Mouse (Mus musculus): ENCODE data around the gene Clmp. TPM values are rescaled to one million over a fixed set of nuclear protein-coding genes. Genes with fewer than 3 reads are reported as not detected.

Gene Clmp
- 0.53 and 0.67 TPM in 2 replicates for polyA plus RNA-seq (2012; rRNA removed)

GRCm38 (mm10) chr9:40685801-40686420 lies at the start of gene Clmp:
Gene Clmp, plus strand, starts transcription at chr9:40685962.

GRCm38 (mm10) chr9:40670313-40670712 lies 15.4 kb upstream of the Clmp start, which contains the start of gene Gm21915:
Gene Gm21915, plus strand, starts transcription at chr9:40670613.

DNA sequence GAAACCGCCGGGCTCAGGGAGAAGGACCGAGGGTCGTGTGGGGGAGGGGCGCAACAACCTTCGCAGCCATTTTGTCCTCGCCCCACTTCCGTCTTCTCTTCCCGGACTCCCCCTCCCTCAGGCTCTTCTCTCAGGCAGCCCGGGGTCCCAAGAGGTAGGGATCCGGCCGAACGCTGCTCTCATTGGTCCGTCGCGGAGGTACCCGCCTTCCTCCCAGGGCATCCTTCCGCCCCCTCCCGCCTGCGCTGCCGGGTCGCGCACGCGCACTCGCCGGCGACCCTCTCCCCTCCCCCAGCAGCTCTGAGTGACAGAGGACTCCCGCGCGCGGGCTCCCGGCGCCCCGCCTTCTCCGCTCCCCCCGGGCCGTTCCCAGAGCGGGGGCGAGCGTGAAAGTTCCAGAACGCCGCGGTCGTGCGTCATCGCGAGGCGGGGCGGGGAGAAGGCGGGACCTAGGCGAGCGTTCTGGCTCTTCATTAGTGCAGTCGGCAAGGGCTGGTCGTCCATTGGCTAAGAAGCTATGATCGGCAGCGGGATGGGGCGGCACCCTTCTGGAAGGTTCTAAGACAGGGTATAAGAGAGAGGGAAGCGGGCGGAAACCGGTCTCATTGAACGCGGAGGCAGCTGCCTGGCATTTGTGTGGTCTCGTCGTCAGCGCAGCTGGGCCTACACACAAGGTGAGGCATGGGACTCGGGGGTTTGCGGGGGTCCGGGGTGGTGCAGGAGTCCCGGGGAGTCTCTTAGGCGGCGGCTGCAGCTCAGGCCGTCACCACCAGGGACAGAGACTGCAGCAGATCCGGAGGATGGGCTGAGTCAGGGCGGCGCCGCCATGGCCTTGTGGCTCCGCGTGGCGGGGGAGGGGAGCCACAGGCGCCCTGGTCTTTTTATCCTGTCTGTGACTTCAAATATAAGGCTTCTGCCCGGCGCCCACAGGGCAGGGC lies 115.2 kb downstream of the Clmp start, which contains the start of gene Hspa8:
Hspa8 (plus strand) TSS at position 310 of the 938 bp plus-strand sequence.

Other genes with a start within 250 kb of the Clmp start
- 1.6 and 2.0 TPM in 2 replicates for gene Gramd1b, start 154.6 kb upstream of the Clmp start, polyA plus RNA-seq (2012; rRNA removed)
- gene Gm21915, start 15.3 kb upstream of the Clmp start, polyA plus RNA-seq (2012; rRNA removed) = not detected in 2 replicates
- gene Hspa8, start 115.0 kb downstream of the Clmp start, polyA plus RNA-seq (2012; rRNA removed) = 780 and 1,142 TPM in 2 replicates
- 0.01 TPM in 2 replicates for gene Bsx, start 188.2 kb downstream of the Clmp start, polyA plus RNA-seq (2012; rRNA removed)